Mouse (Mus musculus) embryonic facial prominence, embryonic 14.5 days (tissue): Measurements from ENCODE around the gene Olfr690. TPM values are rescaled to one million over a fixed set of nuclear protein-coding genes. Genes with fewer than 3 reads are reported as not detected.

ENCODE experiments used
- ATAC-seq: fragments of 200-750 bp; cut with Nextera tagmentation; 2 replicates; pipeline ENCODE4 v1.8.0; 2017; ENCODE audit warnings: low read depth, moderate number of reproducible peaks, moderate TSS enrichment
- DNase-seq: peaks from one replicate; pipeline ENCODE4 v3.0.0-alpha.2; 2015; ENCODE audit warnings: low spot score
- H3K27ac ChIP-seq: fragments of 300-500 bp; sonication (generic); replicated peaks from 2 replicates; pipeline ENCODE4 v1.5.1; 2014; ENCODE audit warnings: low read depth, mild to moderate bottlenecking, low read length, moderate library complexity
- H3K27me3 ChIP-seq: fragments of 300-500 bp; sonication (generic); replicated peaks from 2 replicates; pipeline ENCODE4 v1.6.1; 2014; ENCODE audit warnings: low read length; ENCODE audit not compliant: control insufficient read depth, insufficient read depth
- H3K36me3 ChIP-seq: fragments of 300-500 bp; sonication (generic); 2 replicates; pipeline ENCODE4 v1.6.1; 2014; ENCODE audit warnings: low read length, mixed read lengths; ENCODE audit not compliant: control insufficient read depth, insufficient read depth
- H3K4me1 ChIP-seq: fragments of 300-500 bp; sonication (generic); 2 replicates; pipeline ENCODE4 v1.6.1; 2014; ENCODE audit warnings: antibody characterized with exemption, low read length; ENCODE audit not compliant: control insufficient read depth, insufficient read depth
- H3K4me2 ChIP-seq: fragments of 300-500 bp; sonication (generic); 2 replicates; pipeline ENCODE4 v1.6.1; 2014; ENCODE audit warnings: low read depth, mild to moderate bottlenecking, low read length, moderate library complexity, mixed read lengths
- H3K4me3 ChIP-seq: fragments of 300-500 bp; sonication (generic); 2 replicates; pipeline ENCODE4 v1.5.1; 2014; ENCODE audit warnings: low read depth, mild to moderate bottlenecking, low read length
- H3K9ac ChIP-seq: fragments of 300-500 bp; sonication (generic); 2 replicates; pipeline ENCODE4 v1.6.1; 2014; ENCODE audit warnings: low read depth, mild to moderate bottlenecking, low read length, moderate library complexity, mixed read lengths
- H3K9me3 ChIP-seq: fragments of 300-500 bp; sonication (generic); 2 replicates; pipeline ENCODE4 v1.6.1; 2016; ENCODE audit warnings: low read length; ENCODE audit not compliant: control insufficient read depth
- WGBS: fragments of 180-500 bp; shearing (Covaris S2); extraction: QIAGEN DNeasy Blood & Tissue Kit; methylation state at CpG from one replicate; pipeline ENCODE4 v1.1.7; 2014; 5-methylcytosine and 5-hydroxymethylcytosine counted together
- polyA plus RNA-seq: library from polyadenylated mRNA; unstranded; fragments of >200 nt; fragmentation: Nextera tagmentation; extraction: Ambion mirVana; gene quantifications from 2 replicates; pipeline ENCODE4 v1.2.1, GENCODE M21; 2014

The Olfr690 gene
- not detected in 2 replicates for polyA plus RNA-seq

GRCm38 (mm10) chr7:105334004-105334403 lies at the start of gene Olfr690:
Gene Olfr690, minus strand, starts transcription at chr7:105334104.
- no peaks in the 10 kb centered on the region for H3K4me1 ChIP-seq
- no peak within 1 kb of the TSS for H3K4me2 ChIP-seq
- DNase-seq (no peak), ATAC-seq (no peak)
- H3K27me3 ChIP-seq, result no peaks in the 10 kb centered on the region
- H3K4me3 ChIP-seq, result no peak within 1 kb of the TSS
- no peaks in the 10 kb centered on the region for H3K36me3 ChIP-seq
- H3K9me3 ChIP-seq, result no peaks in the 10 kb centered on the region
- no peak within 1 kb of the TSS for H3K9ac ChIP-seq
- 64% methylated on average over 1 of the region's 1 CpGs for WGBS
- no peak within 1 kb of the TSS for H3K27ac ChIP-seq

- Histone ChIP-seq H3K27me3 (no peaks in the 10 kb centered on the region), H3K9me3 (no peaks in the 10 kb centered on the region), H3K27ac (no peak overlapping the region), H3K4me3 (no peak overlapping the region), H3K4me2 (no peak overlapping the region), H3K36me3 (peaks cover 92% of the 10 kb centered on the region), H3K9ac (no peak overlapping the region), H3K4me1 (no peaks in the 10 kb centered on the region)
- DNase-seq (no peak), ATAC-seq (no peak)
- 93% methylated on average over 3 of the region's 3 CpGs for WGBS
These were observed 46.4 kb upstream of the Olfr690 start for GRCm38 (mm10) chr7:105380329-105380728.

- DNase-seq, result no peak
- no peak within 1 kb of the TSS for H3K27ac ChIP-seq
These were observed 41.0 kb upstream of the Olfr690 start, which contains the start of gene Gm5901 for GRCm38 (mm10) chr7:105374866-105375265. Gene Gm5901, plus strand, starts transcription at chr7:105375038.

DNA sequence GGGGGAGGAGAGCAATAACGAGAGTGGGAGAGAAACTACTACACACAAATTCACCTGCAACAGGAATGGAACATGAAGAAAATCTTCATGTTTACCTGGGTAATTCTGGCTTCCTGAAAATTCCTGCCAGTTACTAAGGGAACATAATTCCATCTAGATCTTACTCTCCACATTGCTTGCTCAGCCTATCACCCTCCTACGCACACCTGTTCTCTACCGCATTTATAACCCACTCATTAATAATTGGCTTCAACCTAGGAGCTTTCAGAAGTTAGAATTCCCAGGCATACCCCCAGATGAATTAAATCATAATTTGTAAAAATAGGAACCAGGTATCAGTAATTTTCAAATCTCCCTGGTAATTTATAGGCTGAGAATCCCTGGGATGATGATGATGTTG lies 40.1 kb upstream of the Olfr690 start:
- no peak overlapping the region for H3K9ac ChIP-seq
- no peaks in the 10 kb centered on the region for H3K9me3 ChIP-seq
- H3K36me3 ChIP-seq, result peaks cover 50% of the 10 kb centered on the region
- DNase-seq, result no peak
- no peak overlapping the region for H3K4me2 ChIP-seq
- H3K27me3 ChIP-seq, result no peaks in the 10 kb centered on the region
- no peaks in the 10 kb centered on the region for H3K4me1 ChIP-seq
- no peak overlapping the region for H3K27ac ChIP-seq
- no peak overlapping the region for H3K4me3 ChIP-seq
- 94% methylated on average over 3 of the region's 3 CpGs for WGBS
- ATAC-seq, result no peak

More at GRCm38 (mm10) chr7:105374866-105375265, 41.0 kb upstream of the Olfr690 start, which contains the start of gene Gm5901:
- no peak within 1 kb of the TSS for H3K9ac ChIP-seq
- peaks cover 59% of the 10 kb centered on the region for H3K36me3 ChIP-seq
- no peak within 1 kb of the TSS for H3K4me2 ChIP-seq
- H3K9me3 ChIP-seq, result no peaks in the 10 kb centered on the region
- H3K4me3 ChIP-seq, result no peak within 1 kb of the TSS
- no peaks in the 10 kb centered on the region for H3K27me3 ChIP-seq
- ATAC-seq, result no peak
- no peaks in the 10 kb centered on the region for H3K4me1 ChIP-seq
- WGBS, result 80% methylated on average over 1 of the region's 1 CpGs

DNA sequence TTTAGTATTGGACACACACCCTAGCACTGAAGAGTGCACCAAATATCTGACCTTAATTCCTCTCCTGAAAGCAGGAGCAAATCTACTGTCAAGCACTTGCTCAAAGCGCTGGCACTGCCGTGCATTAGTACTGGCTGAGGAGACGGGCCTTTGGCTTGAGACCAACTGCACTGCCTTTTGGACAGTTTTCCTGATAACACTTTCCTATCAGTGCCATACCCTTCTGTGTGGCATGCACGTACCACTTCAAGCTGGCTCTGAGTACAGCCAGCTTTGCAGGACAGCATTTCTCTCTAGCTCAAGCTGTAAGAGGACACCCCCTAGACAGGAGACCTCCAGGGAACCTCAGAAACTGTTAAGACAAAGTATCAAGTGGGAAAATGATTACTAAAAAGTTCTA lies 39.6 kb upstream of the Olfr690 start:
- WGBS, result 93% methylated on average over 4 of the region's 4 CpGs
- no peak for ATAC-seq
- peaks cover 45% of the 10 kb centered on the region for H3K36me3 ChIP-seq

DNA sequence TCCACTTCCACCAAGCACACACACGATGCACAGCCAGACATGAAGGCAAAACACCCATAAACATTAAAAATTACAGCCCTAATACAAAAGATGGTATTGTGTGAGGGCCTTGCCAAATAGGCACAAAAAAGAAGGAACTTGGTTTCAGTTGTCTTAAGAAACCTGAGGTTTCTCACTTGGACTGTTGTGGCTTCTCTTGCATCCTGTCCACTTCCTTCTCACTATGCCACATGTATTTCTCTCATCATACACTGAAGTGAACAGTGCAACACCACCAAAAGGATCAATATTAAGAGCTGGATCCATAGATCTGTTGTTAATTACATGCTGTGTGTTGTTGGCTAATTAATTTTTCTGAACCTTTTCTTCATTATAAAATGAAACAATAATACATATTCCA lies 39.0 kb upstream of the Olfr690 start:
- DNase-seq, result no peak
- ATAC-seq, result no peak
- no peaks in the 10 kb centered on the region for H3K27me3 ChIP-seq
- 92% methylated on average over 1 of the region's 1 CpGs for WGBS
- no peak overlapping the region for H3K4me2 ChIP-seq
- H3K9ac ChIP-seq, result no peak overlapping the region
- no peak overlapping the region for H3K4me3 ChIP-seq
- no peaks in the 10 kb centered on the region for H3K9me3 ChIP-seq
- H3K36me3 ChIP-seq, result peaks cover 39% of the 10 kb centered on the region
- H3K27ac ChIP-seq, result no peak overlapping the region
- no peaks in the 10 kb centered on the region for H3K4me1 ChIP-seq

More for the DNA sequence above, 39.6 kb upstream of the Olfr690 start:
- Histone ChIP-seq H3K4me3 (no peak overlapping the region), H3K9ac (no peak overlapping the region), H3K27me3 (no peaks in the 10 kb centered on the region), H3K4me2 (no peak overlapping the region), H3K9me3 (no peaks in the 10 kb centered on the region), H3K4me1 (no peaks in the 10 kb centered on the region), H3K27ac (no peak overlapping the region)
- no peak for DNase-seq

GRCm38 (mm10) chr7:105368521-105368920 lies 34.6 kb upstream of the Olfr690 start:
- no peaks in the 10 kb centered on the region for H3K9me3 ChIP-seq
- WGBS, result 92% methylated on average over 4 of the region's 4 CpGs
- H3K4me3 ChIP-seq, result no peak overlapping the region
- no peak overlapping the region for H3K4me2 ChIP-seq
- no peaks in the 10 kb centered on the region for H3K4me1 ChIP-seq
- no peaks in the 10 kb centered on the region for H3K27me3 ChIP-seq
- H3K36me3 ChIP-seq, result peaks cover 8% of the 10 kb centered on the region; the same call in 1 of the 2 replicates
- H3K27ac ChIP-seq, result no peak overlapping the region
- no peak overlapping the region for H3K9ac ChIP-seq
- ATAC-seq, result no peak
- no peak for DNase-seq

DNA sequence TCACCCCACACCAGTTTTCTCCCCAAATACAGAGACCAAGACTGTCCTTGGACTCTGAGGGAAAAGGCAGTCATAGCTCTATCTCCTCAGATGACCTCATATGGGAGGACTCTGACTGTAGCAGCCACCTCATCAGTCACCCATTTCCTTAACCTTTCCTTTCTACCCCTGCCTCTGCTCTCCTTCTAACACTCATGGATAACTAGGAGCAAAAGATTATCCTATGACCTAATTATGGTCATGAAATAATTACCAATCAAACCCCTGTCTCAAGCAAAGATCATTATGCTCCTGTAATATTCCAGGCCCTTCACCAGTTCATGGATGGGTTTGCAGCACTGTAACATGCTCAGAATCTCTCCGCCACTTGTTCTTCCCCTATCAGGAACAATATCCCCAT lies 34.0 kb upstream of the Olfr690 start, which contains the start of gene Olfr692:
Gene Olfr692 (plus strand): TSS at position 301 of the 400 bp plus-strand sequence.
- H3K36me3 ChIP-seq, result peaks cover 7% of the 10 kb centered on the region; the same call in 1 of the 2 replicates
- no peak within 1 kb of the TSS for H3K27ac ChIP-seq
- no peaks in the 10 kb centered on the region for H3K9me3 ChIP-seq
- no peaks in the 10 kb centered on the region for H3K27me3 ChIP-seq
- H3K4me2 ChIP-seq, result no peak within 1 kb of the TSS
- ATAC-seq (no peak), DNase-seq (no peak)
- no peak within 1 kb of the TSS for H3K9ac ChIP-seq
- no peaks in the 10 kb centered on the region for H3K4me1 ChIP-seq
- WGBS, result 93% methylated on average over 1 of the region's 1 CpGs
- no peak within 1 kb of the TSS for H3K4me3 ChIP-seq

DNA sequence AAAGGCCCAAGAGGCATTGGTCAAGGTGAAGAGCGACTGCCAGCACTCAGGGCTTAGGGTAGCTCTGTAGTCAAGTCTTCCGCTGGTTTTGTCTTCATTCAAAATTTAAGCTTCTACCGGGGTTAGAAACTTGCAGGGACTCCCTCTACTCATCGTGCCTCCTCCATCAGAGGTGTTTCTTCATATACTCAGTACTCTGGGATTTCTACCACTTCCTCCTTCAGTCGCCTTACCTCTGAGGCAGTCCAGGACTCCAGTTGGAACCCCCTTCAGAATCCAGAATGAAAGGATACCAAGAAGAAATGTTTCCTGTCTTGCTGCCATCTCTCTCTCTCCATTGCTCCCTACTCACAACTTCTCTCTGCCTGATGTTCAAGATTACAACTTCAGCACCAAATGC lies 33.4 kb upstream of the Olfr690 start:
- no peak overlapping the region for H3K4me3 ChIP-seq
- WGBS, result 84% methylated on average over 5 of the region's 5 CpGs
- H3K9me3 ChIP-seq, result no peaks in the 10 kb centered on the region
- H3K4me2 ChIP-seq, result no peak overlapping the region
- ATAC-seq (no peak), DNase-seq (no peak)
- H3K27ac ChIP-seq, result no peak overlapping the region
- H3K4me1 ChIP-seq, result no peaks in the 10 kb centered on the region
- no peak overlapping the region for H3K9ac ChIP-seq
- peaks cover 4% of the 10 kb centered on the region; the same call in 1 of the 2 replicates for H3K36me3 ChIP-seq
- H3K27me3 ChIP-seq, result no peaks in the 10 kb centered on the region
